Mouse (Mus musculus): ENCODE measurements around the gene C2.

The C2 gene

DNA sequence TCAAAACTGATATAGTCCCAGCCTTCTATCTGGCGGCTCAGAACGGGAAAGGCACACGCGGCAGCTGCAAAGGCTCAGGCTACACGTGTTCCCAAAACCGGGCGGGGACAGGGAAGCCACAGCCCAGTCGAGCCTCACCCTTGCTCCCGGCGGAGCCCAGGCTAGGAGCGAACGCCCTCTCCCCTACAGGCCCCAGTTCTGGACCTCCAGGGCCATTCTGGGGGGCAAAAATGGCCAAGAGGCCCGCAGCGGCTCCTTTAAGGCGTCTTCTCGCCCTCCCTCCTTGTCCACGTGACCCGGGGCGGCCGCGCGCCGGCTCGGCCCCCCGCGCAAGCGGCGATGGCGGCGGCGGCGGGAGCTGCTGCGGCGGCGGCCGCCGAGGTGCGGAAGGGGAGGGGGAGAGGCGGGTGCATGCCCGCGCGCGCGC is at the start of gene C2, which contains the start of gene Ehmt2:
C2 (minus strand) TSS at position 106 of the 427 bp plus-strand sequence.
Ehmt2 (plus strand) TSS at position 310 of the 427 bp plus-strand sequence.
- DNase-seq (ENCODE audit: low read depth, low spot score) = peak; percentile 84

DNA sequence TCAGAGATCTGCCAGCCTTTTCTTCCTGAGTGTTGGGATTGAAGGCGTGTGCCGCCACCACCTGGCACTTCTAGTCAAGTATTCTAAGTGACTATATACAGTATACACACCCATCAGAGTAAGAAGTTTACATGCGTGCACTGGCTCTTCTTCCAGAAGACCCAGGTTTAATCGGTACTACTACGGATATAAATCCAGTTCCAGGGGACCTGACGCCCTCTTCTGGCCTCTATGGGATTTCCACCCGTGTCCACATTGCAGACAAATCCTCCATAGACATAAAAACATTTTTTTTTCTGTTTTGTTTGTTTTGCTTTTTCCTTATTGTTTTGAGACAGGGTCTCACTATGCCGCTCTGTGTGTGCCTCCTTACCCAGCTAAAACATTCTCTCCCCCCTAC is 49.5 kb upstream of the C2 start:
- DNase-seq (ENCODE audit: low read depth, low spot score) = peak; percentile 62

DNA sequence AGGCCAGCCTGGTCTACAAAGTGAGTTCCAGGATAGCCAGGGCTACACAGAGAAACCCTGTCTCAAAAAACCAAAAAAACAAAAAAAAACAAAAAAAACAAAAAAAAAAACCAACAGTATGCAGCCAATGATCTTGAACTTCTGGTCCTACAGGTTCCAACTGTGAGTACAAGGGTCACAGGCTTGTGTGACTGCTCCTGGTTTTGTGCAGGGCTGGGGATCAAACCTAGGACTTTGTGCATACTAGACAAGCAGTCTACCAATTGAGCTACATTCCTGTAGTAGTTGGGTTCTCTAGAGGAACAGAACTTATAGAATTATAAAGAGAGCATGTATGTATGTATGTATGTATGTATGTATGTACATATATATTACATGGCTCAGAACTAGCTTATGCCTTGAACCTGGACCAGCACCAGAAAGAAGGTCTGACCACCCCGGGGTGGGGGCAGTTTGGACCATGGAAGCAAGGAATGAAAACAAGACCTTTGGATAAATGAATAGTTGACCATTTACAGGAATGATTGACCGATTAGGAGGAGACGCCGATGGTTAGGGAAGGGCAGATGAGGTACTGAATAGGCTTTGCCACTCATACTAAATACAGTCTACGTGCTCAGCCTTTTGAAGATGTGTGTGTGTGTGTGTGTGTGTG is 48.5 kb upstream of the C2 start:
- no peak for DNase-seq (ENCODE audit: low read depth, low spot score)

DNA sequence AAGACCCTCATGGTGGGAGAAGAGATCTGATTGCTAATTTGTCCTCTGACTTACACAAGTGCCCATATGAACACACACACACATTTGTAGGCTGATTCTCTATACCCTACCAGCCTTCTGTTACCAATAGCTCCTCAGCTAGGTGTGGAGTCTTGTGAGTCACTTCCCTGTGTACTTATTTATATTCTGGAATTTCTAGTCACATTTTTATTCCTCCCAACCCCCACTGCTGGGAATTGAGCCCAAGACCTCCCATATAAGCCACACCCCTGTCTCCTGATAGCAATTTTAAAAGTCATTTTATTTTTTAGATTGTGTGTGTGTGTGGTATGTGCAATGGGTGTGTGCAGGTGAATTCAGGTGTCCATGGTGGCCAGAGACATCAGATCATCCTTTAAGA is 46.3 kb upstream of the C2 start:
- DNase-seq (ENCODE audit: low read depth, low spot score) = no peak

DNA sequence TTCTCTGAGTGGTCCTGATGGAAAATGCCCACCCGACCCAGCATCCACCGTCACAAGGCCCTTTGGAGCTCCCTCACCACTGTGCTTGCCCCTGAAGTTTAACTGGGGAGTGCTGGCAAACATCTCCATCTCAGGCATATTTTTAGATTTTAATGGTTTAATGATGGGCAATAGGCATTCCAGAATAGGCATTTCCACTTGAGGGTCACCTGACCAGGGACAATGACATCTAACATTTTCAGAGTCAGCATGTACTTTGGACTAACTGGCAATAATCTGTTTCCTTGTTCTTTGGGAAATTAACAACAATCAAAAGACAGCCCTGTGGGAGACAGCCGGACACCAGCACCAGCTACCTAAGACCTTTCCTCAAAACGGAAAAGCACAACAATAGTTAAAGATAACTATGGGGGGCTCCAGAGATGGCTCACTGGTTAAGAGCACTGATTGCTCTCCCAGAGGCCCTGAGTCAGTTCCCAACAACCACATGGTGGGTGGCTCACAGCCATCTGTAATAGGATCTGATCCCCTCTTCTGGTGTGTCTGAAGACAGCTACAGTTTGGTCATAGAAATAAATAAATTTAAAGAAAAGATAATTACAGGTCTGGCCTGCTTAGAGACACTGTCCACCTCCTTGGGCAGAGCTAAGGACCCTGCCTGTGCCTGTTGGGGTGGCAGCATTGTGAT is 45.2 kb upstream of the C2 start:
- DNase-seq (ENCODE audit: low read depth, low spot score) = no peak

DNA sequence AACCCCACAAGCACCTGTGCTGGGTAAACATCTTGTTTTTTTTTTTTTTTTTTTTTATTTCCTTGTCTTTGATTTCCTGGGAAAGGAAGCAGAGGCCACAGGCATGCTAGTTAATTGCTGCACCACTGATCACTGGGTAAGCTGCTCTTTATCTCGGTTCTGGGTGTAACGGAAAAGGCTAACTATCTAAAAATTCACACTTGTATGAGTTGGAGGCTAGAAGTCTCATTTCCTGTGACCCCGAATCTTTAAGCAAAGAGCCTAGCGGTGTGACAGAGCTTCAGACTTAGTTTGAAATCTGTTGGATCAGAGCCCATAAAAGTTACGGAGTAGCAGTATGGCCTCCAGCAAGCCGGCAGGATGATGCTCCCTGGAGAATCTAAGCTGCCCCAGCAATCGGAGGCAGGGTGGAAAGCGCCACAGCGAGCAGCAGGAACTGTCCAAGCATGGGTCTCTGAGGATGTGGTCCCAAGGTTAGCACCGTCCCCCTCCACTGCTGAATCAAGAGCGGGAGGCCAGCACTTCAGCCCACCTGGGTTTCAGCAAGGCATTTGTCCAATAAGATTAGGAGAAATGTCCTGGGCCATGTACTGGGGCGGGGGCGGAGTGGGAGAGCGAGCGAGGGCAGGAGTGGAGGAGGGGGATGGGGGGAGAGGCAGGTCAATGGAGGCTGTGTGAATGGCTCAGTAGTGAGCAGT is 43.4 kb upstream of the C2 start:
- no peak for DNase-seq (ENCODE audit: low read depth, low spot score)

DNA sequence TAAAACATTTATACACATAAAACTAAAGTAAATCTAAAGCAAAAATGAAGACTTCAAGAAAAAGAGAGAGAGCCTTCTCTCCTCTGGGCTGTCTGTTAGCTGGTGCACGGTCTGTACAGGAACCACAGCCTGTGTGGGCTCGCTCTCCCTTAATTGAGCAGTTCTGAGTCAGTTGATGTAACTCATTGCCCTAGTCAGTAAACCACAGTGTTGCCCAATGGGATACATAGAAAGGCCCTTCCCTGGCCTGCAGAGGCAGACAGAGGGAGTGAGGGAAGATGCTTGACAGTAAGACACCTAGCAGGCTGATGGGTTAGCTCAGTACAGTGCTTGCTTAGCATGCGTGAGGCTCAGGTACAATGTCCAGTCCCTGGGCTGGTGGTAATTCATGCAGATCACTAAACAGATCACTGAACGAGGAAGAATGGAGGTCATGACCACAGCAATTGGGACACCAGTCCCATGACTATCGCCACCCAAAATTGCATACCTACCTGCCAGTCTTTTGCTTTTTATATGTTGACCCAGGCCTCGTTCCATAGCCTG is 40.0 kb upstream of the C2 start:
- no peak for DNase-seq (ENCODE audit: low read depth, low spot score)

DNA sequence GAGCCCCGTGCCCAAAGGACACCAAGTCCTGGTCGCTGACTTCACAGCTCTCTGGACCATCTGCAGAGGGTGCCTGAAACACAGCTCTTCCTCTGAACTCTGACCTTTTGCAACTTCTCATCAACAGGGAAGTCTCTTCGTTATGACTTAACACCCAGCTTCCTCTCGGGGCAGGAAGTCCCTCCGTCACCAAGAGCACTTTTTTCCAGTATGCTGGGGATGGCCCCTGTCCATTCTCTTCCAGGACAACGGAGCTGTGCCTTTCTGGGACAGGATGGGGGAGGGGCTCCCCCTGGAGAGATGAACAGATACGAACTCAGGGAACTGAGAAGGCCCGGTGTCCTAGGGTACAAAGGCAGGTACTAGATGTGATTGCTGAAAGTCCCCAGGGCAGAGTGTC is 36.8 kb upstream of the C2 start:
- no peak for DNase-seq (ENCODE audit: low read depth, low spot score)

DNA sequence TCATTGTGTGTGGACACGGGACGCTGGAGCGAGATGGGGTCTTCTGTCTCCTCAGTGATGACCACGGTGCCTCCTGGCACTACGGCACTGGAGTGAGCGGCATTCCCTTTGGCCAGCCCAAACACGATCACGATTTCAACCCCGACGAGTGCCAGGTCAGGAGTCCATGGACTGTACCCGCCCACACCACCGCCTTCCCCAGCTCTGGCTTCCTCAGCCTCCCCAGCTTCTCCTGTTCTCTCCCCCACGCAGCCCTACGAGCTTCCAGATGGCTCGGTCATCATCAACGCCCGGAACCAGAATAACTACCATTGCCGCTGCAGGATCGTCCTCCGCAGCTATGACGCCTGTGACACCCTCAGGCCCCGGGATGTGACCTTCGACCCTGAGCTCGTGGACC is 36.0 kb upstream of the C2 start:
- no peak for DNase-seq (ENCODE audit: low read depth, low spot score)

DNA sequence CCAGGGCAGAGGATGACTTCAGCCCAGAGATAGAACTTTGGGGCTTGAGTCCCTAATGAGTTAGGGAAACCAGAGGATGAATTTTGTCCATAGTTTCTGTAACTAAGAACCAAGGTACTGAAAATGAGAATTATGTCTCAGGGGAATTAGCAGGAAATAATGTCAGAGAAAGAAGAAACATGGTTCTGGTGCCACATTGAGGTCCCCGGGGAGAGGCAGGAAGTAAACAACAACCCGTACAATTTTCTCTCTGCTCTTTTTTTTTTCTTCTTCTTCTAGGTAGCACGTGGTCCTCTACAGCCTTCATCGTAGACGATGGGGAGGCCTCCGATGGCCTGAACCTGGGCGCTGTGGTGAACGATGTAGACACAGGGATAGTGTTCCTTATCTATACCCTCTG is 34.2 kb upstream of the C2 start:
- peak; percentile 47 for DNase-seq (ENCODE audit: low read depth, low spot score)

DNA sequence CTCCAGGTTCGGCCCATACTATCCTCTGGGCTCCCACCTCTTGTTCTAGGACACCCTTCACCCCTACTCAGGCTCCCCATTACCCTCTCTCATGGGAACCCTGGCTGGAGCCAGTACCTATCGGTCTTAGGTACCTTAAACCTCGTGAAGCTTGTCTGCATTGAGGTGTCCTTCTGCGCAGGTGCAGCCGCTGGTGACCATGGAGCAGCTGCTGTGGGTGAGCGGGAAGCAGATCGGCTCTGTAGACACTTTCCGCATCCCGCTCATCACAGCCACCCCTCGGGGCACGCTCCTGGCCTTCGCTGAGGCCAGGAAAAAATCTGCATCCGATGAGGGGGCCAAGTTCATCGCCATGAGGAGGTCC is 33.7 kb upstream of the C2 start:
- DNase-seq (ENCODE audit: low read depth, low spot score) = peak; percentile 62

DNA sequence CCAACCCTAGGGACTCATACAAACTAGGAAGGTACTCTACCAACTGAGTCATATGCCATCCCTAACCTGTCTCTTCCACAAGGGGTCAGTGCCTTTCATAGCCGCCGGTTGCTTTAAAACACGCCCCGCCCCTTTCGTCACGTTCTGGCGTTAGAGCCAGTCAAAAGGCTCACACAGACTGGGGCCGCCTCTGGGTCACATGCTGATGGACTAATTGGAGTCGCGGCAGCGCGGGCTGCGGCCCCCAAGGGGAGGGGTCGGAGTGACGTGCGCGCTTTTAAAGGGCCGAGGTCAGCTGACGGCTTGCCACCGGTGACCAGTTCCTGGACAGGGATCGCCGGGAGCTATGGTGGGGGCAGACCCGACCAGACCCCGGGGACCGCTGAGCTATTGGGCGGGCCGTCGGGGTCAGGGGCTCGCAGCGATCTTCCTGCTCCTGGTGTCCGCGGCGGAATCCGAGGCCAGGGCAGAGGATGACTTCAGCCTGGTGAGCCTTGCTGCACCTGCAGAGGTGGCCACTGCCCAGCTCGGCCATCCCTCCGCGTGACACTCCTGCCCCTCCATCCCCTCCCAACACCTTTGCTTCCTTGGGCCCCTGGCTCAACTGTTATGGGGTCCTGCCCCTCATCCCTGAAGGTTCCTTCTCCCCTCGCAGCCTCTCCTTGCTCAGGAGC is 33.1 kb upstream of the C2 start, which contains the start of gene Neu1:
Neu1 (plus strand) TSS at position 193 of the 674 bp plus-strand sequence.
- DNase-seq (ENCODE audit: low read depth, low spot score) = peak; percentile 98

DNA sequence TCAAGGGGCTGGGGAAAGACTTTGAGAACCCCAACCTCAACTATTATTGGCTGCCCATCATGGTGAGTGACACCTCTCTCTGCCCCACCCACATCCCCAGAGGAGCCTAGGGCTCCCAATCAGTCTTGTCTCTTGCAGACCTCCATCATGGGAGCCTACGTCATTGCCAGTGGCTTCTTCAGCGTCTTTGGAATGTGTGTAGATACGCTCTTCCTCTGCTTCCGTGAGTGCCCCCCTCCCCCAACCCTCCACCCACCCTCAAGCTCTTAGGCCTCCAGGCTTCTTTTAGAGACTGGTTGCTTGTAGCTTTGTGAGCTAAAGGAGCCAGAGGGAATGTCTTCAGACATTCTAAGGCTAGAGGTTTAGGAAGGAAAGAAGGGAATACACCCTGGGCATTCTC is 30.8 kb upstream of the C2 start:
- no peak for DNase-seq (ENCODE audit: low read depth, low spot score)

DNA sequence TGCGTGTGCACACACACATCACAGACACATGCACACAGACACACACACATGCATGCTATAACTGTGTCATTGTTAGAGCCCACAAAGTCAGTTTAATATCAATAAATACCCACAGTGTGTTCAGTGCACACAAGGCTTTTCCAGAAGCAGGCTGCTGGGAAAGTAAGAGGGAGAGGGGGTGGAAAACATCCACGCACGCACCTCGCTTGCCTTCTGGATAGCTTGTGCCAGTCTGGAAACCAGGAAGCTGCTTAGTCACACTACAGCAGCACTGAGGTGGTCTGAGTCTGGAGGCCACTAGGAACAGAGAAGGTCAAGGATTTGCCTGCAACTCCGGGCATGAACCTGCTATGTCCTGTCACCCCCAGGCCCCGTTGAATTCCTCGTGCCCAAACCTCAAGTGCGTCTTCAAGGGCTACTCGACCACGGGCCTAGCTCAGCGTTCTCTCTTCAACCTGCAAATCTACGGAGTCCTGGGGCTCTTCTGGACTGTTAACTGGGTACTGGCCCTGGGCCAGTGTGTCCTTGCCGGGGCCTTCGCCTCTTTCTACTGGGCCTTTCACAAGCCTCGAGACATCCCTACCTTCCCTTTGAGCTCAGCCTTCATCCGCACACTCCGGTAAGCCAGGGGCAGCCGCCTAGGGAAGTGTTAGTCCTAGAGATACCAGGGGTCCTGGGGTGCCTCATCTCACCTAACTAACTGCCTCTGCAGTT is 29.4 kb upstream of the C2 start:
- no peak for DNase-seq (ENCODE audit: low read depth, low spot score)

DNA sequence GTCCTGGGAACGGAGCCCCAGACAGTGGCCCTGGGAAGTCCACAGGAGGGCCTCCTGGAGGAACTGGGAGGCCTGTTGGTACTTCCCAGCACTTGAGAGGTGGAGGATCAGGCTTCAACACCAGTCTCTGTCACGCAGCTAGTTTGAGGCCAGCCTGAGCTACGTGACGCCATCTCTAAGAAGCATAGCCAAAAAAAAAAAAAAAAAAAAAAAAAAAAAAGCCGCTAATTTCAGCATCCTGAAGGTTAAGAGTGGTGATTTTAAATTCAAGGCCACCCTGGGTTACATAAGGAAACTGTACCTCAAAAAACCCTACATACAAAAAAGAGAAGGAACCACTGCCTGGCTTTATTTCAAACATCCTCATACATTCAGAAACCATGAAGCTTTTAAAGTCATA is 26.2 kb upstream of the C2 start:
- no peak for DNase-seq (ENCODE audit: low read depth, low spot score)

DNA sequence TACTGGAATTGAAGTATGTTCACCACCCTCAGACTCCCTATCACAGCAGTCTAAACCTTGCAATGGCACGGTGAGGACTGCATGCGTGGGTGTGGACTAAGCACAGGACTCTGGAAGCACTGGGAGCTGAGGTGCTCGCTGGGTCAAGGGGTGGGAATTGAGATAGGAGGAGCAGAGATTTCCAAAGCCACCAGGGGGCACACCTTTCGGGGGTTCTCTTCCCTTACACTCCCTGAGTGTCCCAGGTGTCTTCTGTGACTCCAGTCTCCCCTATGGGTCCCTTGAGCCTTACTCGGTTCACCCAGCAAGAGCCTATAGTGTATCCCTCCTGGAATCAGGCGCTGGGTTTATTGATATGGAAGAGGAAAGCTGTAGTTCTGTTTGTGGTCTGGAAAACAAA is 24.9 kb upstream of the C2 start:
- no peak for DNase-seq (ENCODE audit: low read depth, low spot score)

DNA sequence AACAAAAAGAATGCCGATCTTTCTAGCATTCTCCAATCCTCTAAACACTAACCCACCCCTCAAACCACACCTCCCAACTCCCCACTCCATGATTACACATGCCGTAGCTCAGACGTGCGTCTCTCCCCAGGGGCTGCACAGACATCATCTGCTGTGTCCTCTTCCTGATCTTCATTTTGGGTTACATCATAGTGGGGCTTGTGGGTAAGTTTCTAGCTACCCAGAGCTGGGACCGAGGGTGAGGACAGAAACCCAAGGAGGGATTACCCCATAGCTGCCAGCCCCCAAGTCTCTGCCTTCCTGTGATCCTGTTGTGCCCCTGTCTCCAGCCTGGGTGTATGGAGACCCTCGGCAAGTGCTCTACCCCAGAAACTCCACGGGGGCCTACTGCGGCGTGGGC is 19.1 kb upstream of the C2 start:
- DNase-seq (ENCODE audit: low read depth, low spot score) = no peak

DNA sequence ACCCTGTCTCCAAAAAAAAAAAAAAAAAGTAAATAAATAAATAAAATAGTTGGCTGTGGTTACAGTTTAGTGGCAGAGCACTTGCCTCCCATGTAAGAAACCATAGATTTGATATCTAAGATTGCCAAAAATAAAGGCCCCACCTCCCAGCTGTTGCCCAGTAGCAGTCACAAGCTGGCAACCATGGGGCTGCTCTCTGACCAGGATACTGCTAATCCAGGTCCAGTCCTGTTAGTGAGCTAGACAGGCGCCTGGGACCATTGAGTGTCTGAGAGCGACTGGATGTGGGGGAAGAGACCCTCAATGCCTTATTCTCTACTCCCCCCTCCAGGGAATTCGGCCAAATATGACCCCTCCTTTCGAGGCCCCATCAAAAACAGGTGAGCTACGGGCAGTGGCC is 18.3 kb upstream of the C2 start:
- no peak for DNase-seq (ENCODE audit: low read depth, low spot score)

DNA sequence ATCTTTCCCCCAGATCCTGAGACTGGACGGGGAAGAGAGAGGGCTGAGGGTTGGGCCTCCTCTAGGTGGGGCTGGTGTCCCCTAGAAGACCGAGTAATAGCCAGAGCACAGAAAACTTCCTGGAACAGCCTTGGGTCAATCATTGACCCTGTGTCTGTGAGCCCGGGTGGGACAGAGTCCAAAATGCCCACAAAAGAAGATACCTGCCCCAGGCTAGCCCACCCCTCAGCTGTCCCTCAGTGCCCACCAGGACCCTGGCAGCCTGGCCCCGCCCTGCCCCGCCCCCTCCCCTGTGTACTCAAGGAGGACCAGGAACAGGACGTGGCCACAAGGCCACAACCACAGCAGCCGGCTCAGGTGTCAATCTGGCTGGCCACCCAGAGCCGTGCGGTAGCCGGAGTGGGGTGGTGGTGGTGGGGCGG is 17.4 kb upstream of the C2 start:
- DNase-seq (ENCODE audit: low read depth, low spot score) = no peak

DNA sequence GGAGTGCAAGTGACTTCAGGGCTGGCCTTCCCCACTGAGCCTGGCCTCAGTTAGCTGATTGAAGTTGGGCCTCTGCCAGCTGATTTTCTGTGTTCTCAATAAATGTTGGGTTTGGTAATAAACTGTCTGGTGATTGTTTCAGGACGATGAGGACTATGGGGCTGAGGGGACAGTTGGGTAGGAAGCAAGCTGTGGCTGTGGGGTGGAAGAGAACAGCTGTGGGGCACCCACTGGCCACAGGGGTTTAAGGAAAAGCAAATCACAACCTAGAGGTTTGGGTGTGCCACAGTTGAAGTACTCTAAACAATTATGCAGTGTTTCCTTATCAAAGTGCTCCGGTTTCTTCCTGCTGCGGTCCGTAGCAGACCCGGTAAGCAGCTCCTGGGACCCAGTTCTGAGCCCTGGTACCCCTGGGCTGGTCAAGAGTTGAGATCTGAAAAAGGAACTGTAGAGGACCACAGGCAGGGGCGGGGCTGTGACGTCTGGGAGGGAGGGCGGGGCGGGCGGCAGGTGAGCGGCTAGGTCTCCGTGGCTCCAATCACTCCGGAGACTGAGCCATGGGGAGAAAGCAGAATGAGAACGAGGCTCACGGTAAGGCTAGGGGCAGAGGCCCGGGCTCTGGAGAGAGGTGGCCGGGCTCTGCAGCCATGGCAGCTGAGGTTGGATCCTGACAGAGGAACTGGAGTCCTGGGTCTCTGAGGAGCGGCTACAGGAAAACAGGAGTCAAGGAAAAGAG is 16.0 kb upstream of the C2 start, which contains the start of gene Slc44a4:
Slc44a4 (plus strand) TSS at position 537 of the 736 bp plus-strand sequence.
- DNase-seq (ENCODE audit: low read depth, low spot score) = no peak

DNA sequence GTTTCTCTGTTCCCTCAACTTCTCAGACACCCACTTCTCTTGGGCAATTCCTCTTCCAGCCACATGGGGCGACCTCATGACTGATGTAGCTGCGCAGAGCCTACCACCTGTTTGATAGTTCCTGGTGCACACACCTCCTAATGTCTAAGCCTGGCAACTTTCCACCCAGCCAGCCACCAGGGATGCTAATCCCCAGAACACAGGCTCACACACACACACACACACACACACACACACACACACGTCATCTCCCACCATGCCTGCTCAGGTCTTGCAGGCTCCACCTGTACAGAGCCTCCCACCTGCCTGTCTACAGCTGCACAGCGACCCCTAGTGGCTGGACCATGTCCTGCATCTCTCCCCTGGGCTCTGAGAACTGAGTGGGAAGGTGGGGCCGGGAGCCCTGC is 13.9 kb upstream of the C2 start:
- DNase-seq (ENCODE audit: low read depth, low spot score) = peak; percentile 94
